Mouse (Mus musculus): ENCODE data around the gene Crb3.

DNA sequence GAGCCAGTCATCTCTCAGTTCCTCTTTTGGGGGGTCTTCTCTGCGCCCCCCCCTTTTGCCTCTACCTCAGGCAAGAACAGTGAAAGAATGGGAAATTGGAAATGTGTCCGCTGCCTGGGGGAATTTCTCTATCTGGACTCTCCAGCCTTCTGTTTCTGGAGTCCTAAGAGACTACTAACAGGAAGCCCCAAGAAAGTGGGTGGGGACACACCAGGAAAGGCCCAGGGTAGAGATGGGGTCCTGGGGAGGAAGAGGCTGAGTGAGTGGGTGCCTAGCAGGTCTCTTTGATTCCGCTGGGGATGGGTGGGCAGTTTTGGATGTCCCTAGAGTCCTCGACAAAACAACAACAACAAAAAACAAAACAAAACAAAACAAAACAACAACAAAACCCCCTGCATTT is 45.6 kb downstream of the Crb3 start:
- TF ChIP-seq CTCF (IDR thresholded peaks at IDR 0.05; ENCODE audit: low read depth), result no peak
- no peak for TF ChIP-seq EP300 (optimal IDR thresholded peaks at IDR 0.05)
